Mouse (Mus musculus) layer of hippocampus, postnatal 14 days (tissue): Measurements from ENCODE around the gene Cdipt. TPM values are rescaled to one million over a fixed set of nuclear protein-coding genes. Genes with fewer than 3 reads are reported as not detected.

Source experiments
- DNase-seq, 2 experiments: peaks; one replicate each; pipeline ENCODE4 v3.0.0; 2021 to 2022; ENCODE audit warnings: low spot score in 2 of 2, mixed read lengths in 1 of 2
- total RNA-seq, 2 experiments: library from RNA; stranded (reverse); gene quantifications; 2 replicates each; pipeline ENCODE4 v1.2.3; 2021

Gene Cdipt
- total RNA-seq, 2 experiments from 2014 or later, result 159 to 165 TPM

DNA sequence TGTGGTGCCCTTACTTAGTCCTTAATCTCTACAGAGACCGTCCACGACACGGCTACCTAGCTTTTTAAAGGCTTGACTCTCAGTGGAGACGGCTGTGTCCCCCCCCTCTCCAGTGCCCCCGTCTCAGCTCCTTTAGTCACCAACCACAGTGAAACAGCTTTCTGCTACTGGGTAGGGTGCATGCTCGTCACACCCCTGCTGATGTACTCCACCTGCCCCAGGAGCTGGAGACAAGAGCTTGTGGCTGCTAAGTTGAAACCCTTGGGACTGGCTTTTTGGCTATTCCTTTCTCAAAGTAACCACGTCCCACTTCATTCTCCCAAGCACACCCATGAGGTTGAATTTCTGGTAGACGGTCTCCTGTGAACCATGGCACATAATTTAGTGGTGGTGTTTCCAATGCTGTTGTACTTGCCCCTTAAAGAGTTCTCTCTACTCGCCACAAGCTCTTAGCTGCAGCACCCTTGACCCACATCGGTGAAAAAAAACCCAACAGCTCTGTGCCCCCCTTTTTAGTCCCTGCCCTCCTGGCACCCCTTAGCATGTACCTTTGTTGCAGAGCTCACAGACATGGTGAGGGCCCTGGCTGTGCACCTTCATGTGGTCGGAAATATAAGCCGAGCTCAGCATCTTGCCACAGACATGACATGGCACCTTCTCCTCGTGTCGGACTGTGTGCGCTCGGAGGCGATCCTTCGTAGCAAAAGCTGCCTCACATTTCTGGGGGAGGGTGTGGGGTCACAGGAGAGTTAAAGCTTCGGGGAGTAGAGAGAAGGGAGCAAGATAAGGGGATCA lies 48.4 kb downstream of the Cdipt start:
- no peak for DNase-seq

DNA sequence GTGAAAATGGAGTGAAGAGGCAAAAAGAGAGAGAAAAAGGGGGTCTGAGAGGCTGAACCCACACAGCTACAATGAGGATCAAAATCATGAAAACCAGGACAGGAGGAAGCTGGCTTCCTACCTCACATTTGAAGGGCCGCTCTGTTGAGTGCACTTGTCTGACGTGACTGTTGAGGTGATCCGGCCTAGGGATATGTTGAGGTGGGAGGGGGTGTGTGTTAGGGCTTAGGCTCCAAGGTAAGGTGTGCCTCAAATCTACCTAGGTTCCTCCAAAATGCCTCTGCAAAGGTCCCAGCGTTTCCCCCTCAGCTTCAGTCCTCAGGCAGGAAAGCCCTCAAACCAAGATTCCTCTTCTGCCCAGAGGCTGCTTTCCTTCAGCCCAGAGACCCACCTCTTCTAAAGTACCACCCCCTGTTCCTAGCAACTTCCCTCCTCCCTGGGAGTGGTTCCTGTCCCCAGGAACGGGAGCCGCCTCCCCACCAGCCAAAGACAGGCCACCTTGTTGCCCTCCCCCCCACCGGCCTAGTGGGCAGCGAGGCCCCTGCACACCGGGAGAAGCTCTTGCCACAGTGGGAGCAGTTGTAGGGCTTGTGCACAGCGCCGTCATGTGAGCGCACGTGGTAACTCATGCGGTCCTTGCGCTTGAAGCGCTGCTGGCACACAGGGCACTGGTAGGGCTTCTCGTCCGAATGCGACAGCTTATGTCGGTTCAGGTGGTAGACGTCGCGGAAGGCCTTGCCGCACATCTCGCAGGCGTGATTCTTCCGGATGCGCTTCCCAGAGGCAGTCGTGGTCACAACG lies 49.2 kb downstream of the Cdipt start:
- DNase-seq, result peak; percentile 80 to 84

DNA sequence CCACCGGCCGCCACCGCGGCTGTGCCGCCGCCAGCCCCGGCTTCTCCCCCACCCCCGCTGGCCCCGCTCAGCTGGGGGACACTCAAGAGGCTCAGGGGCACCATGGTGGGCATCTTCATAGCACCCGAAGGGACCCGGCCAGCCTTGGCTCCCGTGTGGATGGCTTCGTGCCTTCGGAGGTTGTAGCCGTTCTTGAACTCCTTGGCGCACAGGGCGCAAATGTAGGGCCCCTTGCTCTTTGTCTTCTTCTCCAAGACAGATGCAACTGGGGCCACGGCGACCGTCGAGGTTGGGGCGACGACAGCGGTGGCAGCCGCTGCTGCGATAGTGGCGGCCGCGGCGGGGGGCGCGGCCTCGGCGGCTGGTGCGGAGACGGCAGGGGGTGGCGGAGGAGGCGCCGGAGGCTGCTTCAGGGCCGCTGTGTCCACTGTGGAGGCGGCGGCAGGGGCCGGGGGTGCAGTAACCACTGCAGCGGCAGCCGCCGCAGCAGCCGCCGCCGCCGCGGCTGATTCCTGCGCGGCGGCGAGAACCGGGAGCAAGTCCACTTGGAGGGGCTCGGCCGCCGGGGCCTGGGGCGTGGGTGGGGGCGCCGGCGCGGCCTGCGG lies 49.9 kb downstream of the Cdipt start:
- no peak for DNase-seq

DNA sequence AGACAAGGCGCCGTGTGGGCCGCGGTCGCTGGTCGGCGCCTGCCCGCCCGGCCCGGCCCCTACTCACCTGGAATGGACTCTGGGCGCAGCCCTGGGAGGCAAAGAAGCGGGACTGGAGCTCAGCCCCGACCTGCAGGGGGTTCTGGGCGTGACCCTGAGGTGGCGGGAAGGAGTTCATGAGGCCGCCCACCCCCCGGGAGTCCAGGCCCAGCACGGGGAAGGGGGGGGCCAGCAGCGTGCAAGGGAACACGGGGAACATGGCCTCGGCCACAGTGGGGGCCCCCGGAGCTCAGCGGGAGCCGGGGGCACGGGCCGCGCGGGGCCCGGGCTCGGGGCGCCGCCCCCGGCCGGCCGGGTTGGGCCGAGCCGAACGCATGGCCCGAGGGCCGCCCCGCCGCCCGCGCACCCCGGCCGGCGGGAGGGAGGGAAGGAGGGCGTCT lies 50.5 kb downstream of the Cdipt start:
- DNase-seq, result peak in 1 of 2 experiments; percentile 60

DNA sequence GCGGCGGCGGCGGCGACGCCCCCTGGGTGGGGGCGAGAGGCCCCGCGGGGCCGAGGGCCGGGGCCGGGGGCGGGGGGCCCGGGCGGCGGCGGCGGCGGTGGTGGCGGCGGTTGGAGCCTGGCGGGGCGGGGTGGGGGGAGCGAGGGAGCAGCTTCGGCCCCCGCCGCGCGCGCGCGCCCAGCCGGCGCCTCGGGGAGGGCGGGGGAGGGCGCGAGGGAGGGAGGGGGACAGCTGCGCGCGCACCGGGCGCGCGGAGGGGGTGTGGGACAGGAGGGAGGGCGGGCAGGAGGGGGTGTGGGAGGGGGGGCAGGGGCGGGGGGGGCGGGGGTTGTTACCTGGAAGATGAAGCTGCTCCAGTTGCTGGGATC lies 50.9 kb downstream of the Cdipt start:
- peak in 1 of 2 experiments; percentile 63 for DNase-seq

DNA sequence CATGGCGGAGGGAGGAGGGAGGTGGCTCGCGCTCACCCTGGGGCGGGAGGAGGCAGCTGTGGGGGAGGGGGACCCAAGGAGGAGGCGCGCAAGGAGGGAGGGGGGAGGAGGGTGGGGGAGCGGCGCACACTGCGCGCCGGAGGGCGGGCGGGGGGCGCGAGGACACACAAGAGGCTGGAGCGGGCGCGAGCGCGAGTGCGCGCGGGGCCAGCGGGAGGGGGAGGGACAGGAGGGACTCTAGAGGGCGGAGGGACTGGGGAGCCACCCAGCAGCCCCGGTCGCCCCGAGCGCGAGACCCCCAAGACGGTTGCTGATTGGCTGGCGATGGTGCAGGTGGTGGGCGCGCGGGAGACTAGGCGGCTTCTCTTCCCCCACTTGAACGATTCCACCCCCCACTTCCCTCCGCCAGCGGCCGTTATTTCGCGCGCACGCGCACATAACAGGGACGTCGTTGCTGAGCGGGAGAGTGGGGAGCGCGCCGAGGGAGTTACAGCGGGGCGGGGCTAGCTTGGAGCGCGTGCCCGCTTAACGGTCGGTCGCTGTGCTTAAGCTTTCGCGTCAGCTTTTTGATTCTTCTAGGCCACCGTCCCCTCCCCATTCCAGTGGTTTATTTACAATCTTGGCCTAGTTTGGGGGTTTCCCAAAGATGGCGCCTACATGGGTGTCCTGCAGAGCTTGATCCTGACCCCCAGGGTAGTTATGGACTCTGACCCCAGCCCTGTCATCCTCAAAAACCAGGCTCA lies 51.4 kb downstream of the Cdipt start, which contains the start of gene Maz:
Gene Maz, minus strand, starts transcription at position 54 of the 743 bp plus-strand sequence.
- peak; percentile 99 for DNase-seq

DNA sequence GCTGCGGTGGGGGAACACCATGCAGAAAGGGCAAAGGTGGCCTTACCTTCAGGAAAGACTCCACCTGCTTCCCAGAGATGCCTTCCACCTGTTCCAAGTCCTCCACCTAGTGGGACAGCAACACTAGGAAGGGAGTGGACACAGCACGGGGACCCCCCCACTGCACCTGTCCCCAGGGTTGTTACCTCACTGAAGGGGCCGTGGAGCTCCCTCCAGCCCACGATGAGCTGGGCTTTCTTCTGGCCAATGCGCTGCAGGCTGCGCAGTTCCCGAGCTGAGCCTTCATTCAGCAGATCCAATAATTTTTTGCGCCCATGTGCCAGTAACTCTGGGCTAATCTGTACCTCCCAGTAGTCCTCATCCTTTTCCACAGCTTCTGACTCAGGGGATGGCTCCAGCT lies 52.2 kb downstream of the Cdipt start:
- DNase-seq, result no peak

Other genes with a start within 250 kb of the Cdipt start
- 100 to 1,000 TPM; 137 to 142 TPM for gene Mapk3, start 216.3 kb upstream of the Cdipt start, total RNA-seq
- 1 to 10 TPM; 2.2 to 2.5 TPM for gene Gdpd3, start 209.6 kb upstream of the Cdipt start, total RNA-seq
- gene Ypel3, start 199.0 kb upstream of the Cdipt start, total RNA-seq, result 100 to 1,000 TPM; 195 to 196 TPM
- under 1 TPM; 0.53 to 0.57 TPM for gene Tbx6, start 194.4 kb upstream of the Cdipt start, total RNA-seq
- gene Ppp4c, start 183.4 kb upstream of the Cdipt start, total RNA-seq, result 10 to 100 TPM; 49.0 to 51.8 TPM
- gene Fam57b, start 178.2 kb upstream of the Cdipt start, total RNA-seq, result 100 to 1,000 TPM; 109 to 112 TPM
- not detected for gene 4930451I11Rik, start 144.3 kb upstream of the Cdipt start, total RNA-seq
- 10 to 100 TPM; 22.8 to 25.8 TPM for gene Doc2a, start 128.5 kb upstream of the Cdipt start, total RNA-seq
- 10 to 100 TPM; 27.6 to 34.7 TPM for gene Hirip3, start 113.9 kb upstream of the Cdipt start, total RNA-seq
- gene Ino80e, start 113.5 kb upstream of the Cdipt start, total RNA-seq, result 10 to 100 TPM; 46.1 to 50.1 TPM
- gene Taok2, start 91.2 kb upstream of the Cdipt start, total RNA-seq, result 100 to 1,000 TPM; 141 to 147 TPM
- gene Tmem219, start 53.0 kb upstream of the Cdipt start, total RNA-seq, result 10 to 100 TPM; 25.2 to 27.5 TPM
- 100 to 1,000 TPM; 140 to 145 TPM for gene Kctd13, start 47.0 kb upstream of the Cdipt start, total RNA-seq
- gene Asphd1, start 26.3 kb upstream of the Cdipt start, total RNA-seq, result 10 to 100 TPM; 35.2 to 38.6 TPM
- 100 to 1,000 TPM; 316 to 335 TPM for gene Sez6l2, start 25.4 kb upstream of the Cdipt start, total RNA-seq
- gene Cdiptos, start 184 bp downstream of the Cdipt start, total RNA-seq, result under 1 TPM; 0.30 to 0.79 TPM
- gene Mvp, start 38.7 kb downstream of the Cdipt start, total RNA-seq, result 1 to 10 TPM; 5.8 to 6.3 TPM
- gene Pagr1b, start 40.6 kb downstream of the Cdipt start, total RNA-seq, result 1 to 10 TPM in 1 of 2 experiments, not detected in 1; 2.0 TPM
- gene Pagr1a, start 41.4 kb downstream of the Cdipt start, total RNA-seq, result 10 to 100 TPM; 21.2 to 27.3 TPM
- gene Gm42742, start 45.2 kb downstream of the Cdipt start, total RNA-seq, result 10 to 100 TPM; 34.0 to 35.5 TPM
- gene Prrt2, start 45.3 kb downstream of the Cdipt start, total RNA-seq, result 100 to 1,000 TPM; 184 to 201 TPM
- 100 to 1,000 TPM; 270 to 285 TPM for gene Maz, start 51.1 kb downstream of the Cdipt start, total RNA-seq
- gene Kif22, start 66.6 kb downstream of the Cdipt start, total RNA-seq, result 10 to 100 TPM; 11.1 to 15.3 TPM
- not detected for gene Zg16, start 111.4 kb downstream of the Cdipt start, total RNA-seq
- gene AI467606, start 115.4 kb downstream of the Cdipt start, total RNA-seq, result 1 to 10 TPM; 1.1 to 2.7 TPM
- gene Qprt, start 146.3 kb downstream of the Cdipt start, total RNA-seq, result under 1 TPM; 0.19 to 0.76 TPM
- gene Spn, start 161.9 kb downstream of the Cdipt start, total RNA-seq, result under 1 TPM; 0.65 to 0.95 TPM
- 10 to 100 TPM; 75.1 to 77.0 TPM for gene Cd2bp2, start 220.1 kb downstream of the Cdipt start, total RNA-seq
- gene Tbc1d10b, start 232.6 kb downstream of the Cdipt start, total RNA-seq, result 10 to 100 TPM; 93.6 to 97.3 TPM
- 1 to 10 TPM; 1.0 to 1.5 TPM for gene Mylpf, start 233.0 kb downstream of the Cdipt start, total RNA-seq